Mouse (Mus musculus) CH12.LX (cell line): ENCODE results near the gene Pak1. TPM values are rescaled to one million over a fixed set of nuclear protein-coding genes. Genes with fewer than 3 reads are reported as not detected.

Experiments
- DNase-seq: peaks from one replicate; pipeline ENCODE4 v3.0.0-alpha.2; 2013; ENCODE audit errors: extremely low read depth
- H3K27ac ChIP-seq: 2 replicates; pipeline ENCODE4 v1.5.1; 2012; ENCODE audit warnings: low read depth, mild to moderate bottlenecking, control low read depth, moderate library complexity; ENCODE audit not compliant: insufficient read depth
- H3K27me3 ChIP-seq: replicated peaks from 2 replicates; pipeline ENCODE3; 2012; ENCODE audit warnings: inconsistent platforms
- H3K36me3 ChIP-seq, 2 experiments: replicated peaks in 1 of 2; 2 replicates each; pipeline versions ENCODE3 to v1.6.1; 2012; ENCODE audit warnings: inconsistent platforms in 1 of 2, low read length in 1 of 2, mild to moderate bottlenecking in 1 of 2, mixed read lengths in 1 of 2, moderate library complexity in 1 of 2; ENCODE audit not compliant: control insufficient read depth in 1 of 2, insufficient read depth in 1 of 2
- H3K4me1 ChIP-seq, 2 experiments: 2 replicates each; pipeline ENCODE4 v1.6.1; 2012; ENCODE audit warnings: inconsistent platforms in 1 of 2, moderate library complexity in 1 of 2; ENCODE audit not compliant: insufficient read depth in 2 of 2, control insufficient read depth in 1 of 2
- H3K4me2 ChIP-seq: 2 replicates; pipeline ENCODE4 v1.6.1; 2012; ENCODE audit warnings: low read depth, mild to moderate bottlenecking, control low read depth; ENCODE audit not compliant: poor library complexity, insufficient read depth, severe bottlenecking
- H3K4me3 ChIP-seq, 3 experiments: fragments of 150-350 bp in 1 of 3; sonication (generic) in 1 of 3; replicated peaks in 1 of 3; 2 replicates each; pipeline versions ENCODE3 to v1.5.1; 2011 to 2012; ENCODE audit warnings: low read depth in 2 of 3, low read length in 2 of 3, mild to moderate bottlenecking in 2 of 3, moderate library complexity in 2 of 3, control low read depth in 1 of 3, improper control_type of control experiment in 1 of 3, inconsistent platforms in 1 of 3, mixed read lengths in 1 of 3; ENCODE audit not compliant: poor library complexity in 1 of 3
- H3K79me2 ChIP-seq: replicated peaks from 2 replicates; pipeline ENCODE4 v1.6.1; 2012; ENCODE audit warnings: mild to moderate bottlenecking, moderate library complexity; ENCODE audit not compliant: control insufficient read depth, poor library complexity, insufficient read depth, severe bottlenecking; ENCODE audit errors: extremely low read depth
- H3K9ac ChIP-seq: 2 replicates; pipeline ENCODE4 v1.6.1; 2012; ENCODE audit warnings: low read depth, mild to moderate bottlenecking, control low read depth, moderate library complexity; ENCODE audit not compliant: insufficient read depth
- H3K9me3 ChIP-seq: replicated peaks from 2 replicates; pipeline ENCODE3; 2012; ENCODE audit warnings: low read length, inconsistent platforms, mixed read lengths
- BHLHE40 ChIP-seq: IDR thresholded peaks from 2 replicates; pipeline ENCODE4 v1.6.1; 2011; ENCODE audit warnings: mild to moderate bottlenecking, low read depth, low read length, improper control_type of control experiment
- CHD1 ChIP-seq: IDR thresholded peaks from 2 replicates; pipeline ENCODE4 v1.6.1; 2012; ENCODE audit warnings: low read depth, low read length, improper control_type of control experiment, inconsistent platforms
- E2F4 ChIP-seq: IDR thresholded peaks from 2 replicates; pipeline ENCODE4 v1.6.1; 2011; ENCODE audit warnings: low read depth, low read length, improper control_type of control experiment; ENCODE audit not compliant: insufficient replicate concordance
- GABPA ChIP-seq: IDR thresholded peaks from 2 replicates; pipeline ENCODE4 v1.6.1; 2012; ENCODE audit warnings: low read depth, low read length, improper control_type of control experiment, inconsistent platforms; ENCODE audit not compliant: insufficient replicate concordance
- IRF4 ChIP-seq: IDR thresholded peaks from 2 replicates; pipeline ENCODE4 v1.6.1; 2014; ENCODE audit warnings: low read depth, mild to moderate bottlenecking, inconsistent platforms, low read length, improper control_type of control experiment
- MEF2A ChIP-seq: IDR thresholded peaks from 2 replicates; pipeline ENCODE4 v1.6.1; 2014; ENCODE audit warnings: low read depth, mild to moderate bottlenecking, inconsistent platforms, low read length, improper control_type of control experiment, borderline replicate concordance
- MXI1 ChIP-seq: IDR thresholded peaks from 2 replicates; pipeline ENCODE4 v1.6.1; 2011; ENCODE audit warnings: mild to moderate bottlenecking, low read depth, low read length, improper control_type of control experiment
- NRF1 ChIP-seq: IDR thresholded peaks from 2 replicates; pipeline ENCODE4 v1.6.1; 2014; ENCODE audit warnings: low read depth, mild to moderate bottlenecking, inconsistent platforms, low read length, improper control_type of control experiment, moderate library complexity
- RCOR1 ChIP-seq: conservative IDR thresholded peaks from 2 replicates; pipeline ENCODE4 v1.6.1; 2012; ENCODE audit warnings: low read depth, mild to moderate bottlenecking, inconsistent platforms, low read length, improper control_type of control experiment
- SMC3 ChIP-seq: IDR thresholded peaks from 2 replicates; pipeline ENCODE4 v1.6.1; 2011; ENCODE audit warnings: low read depth, low read length, improper control_type of control experiment
- TCF12 ChIP-seq: IDR thresholded peaks from 2 replicates; pipeline ENCODE4 v1.6.1; 2014; ENCODE audit warnings: low read depth, mild to moderate bottlenecking, inconsistent platforms, low read length, improper control_type of control experiment
- USF2 ChIP-seq: conservative IDR thresholded peaks from 2 replicates; pipeline ENCODE4 v1.6.1; 2011; ENCODE audit warnings: low read depth, low read length, improper control_type of control experiment
- ZC3H11A ChIP-seq: IDR thresholded peaks from 2 replicates; pipeline ENCODE4 v1.6.1; 2012; ENCODE audit warnings: low read depth, mild to moderate bottlenecking, inconsistent platforms, low read length, improper control_type of control experiment
- ZNF384 ChIP-seq: IDR thresholded peaks from 2 replicates; pipeline ENCODE4 v1.6.1; 2012; ENCODE audit warnings: low read depth, low read length, improper control_type of control experiment, inconsistent platforms
- dilution Hi-C: fragments of 300-500 bp; cut with MboI; formaldehyde crosslinking; loops from 2 replicates; pipeline ENCODE4 v1.14.3; 2020; ENCODE audit warnings: low sequenced_read_pairs; ENCODE audit not compliant: extremely low pct_unique_long_range_greater_than_20kb, extremely low pct_ligation_motif_present
- in situ Hi-C: fragments of 300-500 bp; cut with MboI; formaldehyde crosslinking; loops from 3 replicates; pipeline ENCODE4 v1.14.3; 2019; ENCODE audit warnings: low sequenced_read_pairs, low pct_ligation_motif_present, low pct_unique_long_range_greater_than_20kb, mixed read lengths
- polyA plus RNA-seq: library from polyadenylated mRNA; unstranded; fragments of >175 nt; gene quantifications from 2 replicates; pipeline ENCODE4 v1.2.1, GENCODE M21; 2012; ENCODE audit warnings: low read depth; ENCODE audit not compliant: insufficient read length
- total RNA-seq, 2 experiments: library from RNA; depleted of rRNA; stranded (reverse); fragments of 300-350 nt in 1 of 2; fragments of >200 nt in 1 of 2; gene quantifications; 2 replicates each; pipeline ENCODE4 v1.2.3; 2012 to 2014

Pak1 gene
- total and polyA plus RNA-seq, 3 experiments, result 0.93 to 5.4 (median 4.1) TPM

- no peak overlapping the region for H3K27ac ChIP-seq
- H3K79me2 ChIP-seq, result no peaks in the 10 kb centered on the region
- peaks cover 4 to 5% of the 10 kb centered on the region in 2 experiments; a peak in 3 of 4 replicates for H3K4me1 ChIP-seq
- DNase-seq, result no peak
- H3K9ac ChIP-seq, result no peak overlapping the region
- H3K27me3 ChIP-seq, result no peaks in the 10 kb centered on the region
- no peak overlapping the region for H3K4me2 ChIP-seq
- H3K9me3 ChIP-seq, result no peaks in the 10 kb centered on the region
- TF ChIP-seq CHD1 (no peak), GABPA (no peak), E2F4 (no peak)
- in situ Hi-C loops, result no loop called here
- no peaks in the 10 kb centered on the region for H3K36me3 ChIP-seq
- H3K4me3 ChIP-seq, result no peak overlapping the region
- dilution Hi-C loops, result no loop called here
These were observed 20.5 kb upstream of the Pak1 start for GRCm38 (mm10) chr7:97767841-97768240.

- peaks cover 2 to 4% of the 10 kb centered on the region in 2 experiments; a peak in 2 of 4 replicates for H3K4me1 ChIP-seq
- dilution Hi-C loops, result no loop called here
These were observed 19.3 kb upstream of the Pak1 start for GRCm38 (mm10) chr7:97769020-97769419.

GRCm38 (mm10) chr7:97770841-97771620, 17.3 kb upstream of the Pak1 start:
- in situ Hi-C loops (no loop called here), dilution Hi-C loops (no loop called here)
- H3K4me2 ChIP-seq, result no peak overlapping the region
- H3K27me3 ChIP-seq, result no peaks in the 10 kb centered on the region
- H3K9me3 ChIP-seq, result no peaks in the 10 kb centered on the region
- H3K36me3 ChIP-seq, result no peaks in the 10 kb centered on the region
- TF ChIP-seq TCF12, result no peak
- no peak for TF ChIP-seq MEF2A
- no peak for TF ChIP-seq SMC3
- TF ChIP-seq ZC3H11A, result no peak
- no peak for TF ChIP-seq BHLHE40
- TF ChIP-seq ZNF384, result no peak
- no peak for TF ChIP-seq NRF1
- TF ChIP-seq, all 38 proteins: peak for 0
- no peak overlapping the region for H3K27ac ChIP-seq
- no peak for DNase-seq
- H3K79me2 ChIP-seq, result no peaks in the 10 kb centered on the region
- H3K9ac ChIP-seq, result no peak overlapping the region
- H3K4me3 ChIP-seq, result no peak overlapping the region
- no peaks in the 10 kb centered on the region for H3K4me1 ChIP-seq

More at GRCm38 (mm10) chr7:97769020-97769419, 19.3 kb upstream of the Pak1 start:
- DNase-seq, result no peak
- Histone ChIP-seq H3K27me3 (no peaks in the 10 kb centered on the region), H3K4me3 (no peak overlapping the region), H3K27ac (no peak overlapping the region), H3K79me2 (no peaks in the 10 kb centered on the region), H3K9ac (no peak overlapping the region)
- in situ Hi-C loops, result no loop called here
- TF ChIP-seq MXI1, result no peak
- no peak for TF ChIP-seq IRF4
- TF ChIP-seq BHLHE40, result no peak
- no peak for TF ChIP-seq RCOR1
- no peak for TF ChIP-seq MEF2A
- TF ChIP-seq USF2, result no peak
- no peak for TF ChIP-seq E2F4
- no peak for TF ChIP-seq SMC3
- TF ChIP-seq, all 38 proteins: peak for 0
- H3K36me3 ChIP-seq, result no peaks in the 10 kb centered on the region
- no peak overlapping the region for H3K4me2 ChIP-seq
- H3K9me3 ChIP-seq, result no peaks in the 10 kb centered on the region
